Mouse (Mus musculus): ENCODE measurements around the gene Crybg3.

GRCm38 (mm10) chr16:59493199-59493598, 107.6 kb downstream of the Crybg3 start:
- TF ChIP-seq CTCF (conservative IDR thresholded peaks at IDR 0.05 in 1 of 2, IDR thresholded peaks at IDR 0.05 in 1 of 2; ENCODE audit: low read depth in 2 of 2, low read length in 2 of 2): no peak
- TF ChIP-seq RCOR1 (conservative IDR thresholded peaks at IDR 0.05; ENCODE audit: low read depth, low read length): no peak
- TF ChIP-seq POLR2A (IDR thresholded peaks at IDR 0.05; ENCODE audit: low read depth, low read length): no peak
- no peak for TF ChIP-seq USF2 (conservative IDR thresholded peaks at IDR 0.05; ENCODE audit: low read depth, low read length)
- no peak for TF ChIP-seq EP300 (IDR thresholded peaks at IDR 0.05; ENCODE audit: low read length)
- no peak for TF ChIP-seq USF1 (IDR thresholded peaks at IDR 0.05; ENCODE audit: low read depth, low read length)
- no peak for TF ChIP-seq CHD1 (IDR thresholded peaks at IDR 0.05; ENCODE audit: low read depth, low read length)
- no peak for TF ChIP-seq ZNF384 (IDR thresholded peaks at IDR 0.05; ENCODE audit: low read depth, low read length)
